Mouse (Mus musculus) cerebellum, adult 9-10 months (tissue): ENCODE measurements around the gene Cmas.

ENCODE experiments used
- DNase-seq: peaks from one replicate; pipeline ENCODE4 v3.0.0; 2022

The Cmas gene

GRCm38 (mm10) chr6:142752331-142753246 is 3.9 kb upstream of the Cmas start:
- no peak for DNase-seq

- no peak for DNase-seq
Measured at GRCm38 (mm10) chr6:142757334-142757965, 964 bp downstream of the Cmas start.

- DNase-seq = no peak
Measured at GRCm38 (mm10) chr6:142757976-142758375, 1.5 kb downstream of the Cmas start.

DNA sequence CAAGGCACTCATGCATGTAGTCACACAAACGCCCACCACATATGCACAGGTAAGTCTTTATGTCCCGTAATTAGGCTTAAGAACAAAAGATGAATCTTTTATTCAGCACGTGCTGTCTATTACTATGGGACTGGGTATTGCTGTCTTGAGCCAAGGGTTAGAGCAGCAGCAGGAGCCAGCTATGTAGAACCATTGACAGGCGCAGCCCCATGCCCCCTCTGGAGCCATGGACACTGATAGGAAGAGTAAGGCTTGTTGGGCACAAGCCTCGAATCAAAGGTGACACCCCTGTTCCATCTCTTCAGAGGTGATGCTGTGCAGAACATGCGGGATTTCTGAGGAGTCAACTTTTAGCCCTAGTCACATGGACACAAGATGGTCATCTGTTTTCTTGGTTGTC is 2.1 kb downstream of the Cmas start:
- no peak for DNase-seq

GRCm38 (mm10) chr6:142759633-142760032 is 3.1 kb downstream of the Cmas start:
- no peak for DNase-seq

DNA sequence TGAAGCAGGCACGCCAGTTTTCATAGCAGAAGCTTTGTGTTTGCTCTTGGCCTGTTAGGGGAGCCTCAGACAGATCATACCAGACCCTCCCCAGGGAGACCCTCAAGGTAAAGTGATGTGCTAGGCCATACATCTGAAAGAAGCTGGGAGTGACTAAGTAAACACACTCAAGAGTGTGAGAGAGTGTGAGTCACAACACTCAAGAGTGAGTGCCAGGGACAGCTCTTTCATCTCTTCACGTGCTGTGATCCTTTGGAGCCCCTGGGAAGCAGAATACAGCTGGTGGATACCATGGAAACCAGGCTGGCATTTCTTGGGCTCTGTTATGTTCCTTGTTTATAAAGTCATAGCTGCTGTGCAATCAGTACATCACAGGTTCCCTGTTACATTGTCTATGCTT is 8.4 kb downstream of the Cmas start:
- DNase-seq = no peak

- no peak for DNase-seq
Measured at GRCm38 (mm10) chr6:142767305-142767704, 10.8 kb downstream of the Cmas start.

DNA sequence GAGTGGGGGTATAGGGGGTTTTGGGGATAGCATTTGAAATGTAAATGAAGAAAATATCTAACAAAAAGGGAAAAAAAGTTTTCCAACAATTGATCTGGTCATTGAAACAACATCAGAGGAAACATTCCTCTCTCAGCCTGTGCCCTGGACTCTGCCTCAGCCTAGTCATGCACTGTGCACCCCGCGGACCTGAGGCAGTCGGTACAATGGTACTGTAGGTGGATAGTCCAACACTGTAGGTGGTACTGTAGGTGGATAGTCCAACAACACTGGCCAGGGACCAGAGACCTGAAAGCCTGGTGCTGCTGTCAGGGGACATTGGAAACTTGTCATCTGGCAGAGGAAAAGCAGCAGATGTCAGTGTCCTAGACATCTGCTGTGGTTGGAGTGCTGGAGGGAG is 13.4 kb downstream of the Cmas start:
- DNase-seq = peak; percentile 28

DNA sequence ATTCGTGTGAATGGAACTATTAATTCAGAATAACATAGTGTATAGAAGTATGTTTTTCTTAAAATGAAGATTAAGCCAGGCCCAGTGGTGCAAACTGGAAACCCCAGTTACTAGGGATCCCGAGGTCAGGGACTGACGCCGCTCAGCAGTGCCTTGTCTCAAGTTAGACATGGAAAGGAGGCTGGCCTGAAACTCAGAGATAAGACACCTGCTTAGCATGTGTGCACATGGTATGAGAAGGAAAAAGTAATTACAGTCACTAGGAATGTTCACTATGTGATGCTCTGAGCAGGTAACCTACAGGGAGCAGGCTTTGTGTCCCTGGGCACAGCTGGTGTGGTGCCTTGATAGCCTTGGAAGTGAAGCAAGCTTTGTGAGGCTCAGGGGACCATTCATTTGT is 15.2 kb downstream of the Cmas start:
- DNase-seq = no peak

DNA sequence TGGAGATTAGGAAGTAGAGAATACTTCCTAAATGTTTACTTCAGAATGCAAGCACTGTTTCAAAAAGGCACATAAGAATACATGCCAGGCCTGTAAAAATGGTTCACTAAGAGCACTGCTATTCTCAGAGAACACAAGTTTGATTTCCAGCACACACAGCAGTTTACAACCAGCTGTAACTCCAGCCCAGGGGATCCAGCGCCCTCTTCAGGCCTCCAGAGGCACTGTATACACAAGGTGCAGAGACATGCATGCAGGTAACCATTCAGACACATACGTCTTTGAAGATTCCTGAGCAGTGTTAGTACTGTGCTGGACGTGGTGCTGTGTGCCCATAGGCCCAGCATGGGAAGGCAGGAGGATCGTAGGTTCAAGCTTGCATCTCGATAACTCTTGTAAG is 17.1 kb downstream of the Cmas start:
- DNase-seq = no peak

DNA sequence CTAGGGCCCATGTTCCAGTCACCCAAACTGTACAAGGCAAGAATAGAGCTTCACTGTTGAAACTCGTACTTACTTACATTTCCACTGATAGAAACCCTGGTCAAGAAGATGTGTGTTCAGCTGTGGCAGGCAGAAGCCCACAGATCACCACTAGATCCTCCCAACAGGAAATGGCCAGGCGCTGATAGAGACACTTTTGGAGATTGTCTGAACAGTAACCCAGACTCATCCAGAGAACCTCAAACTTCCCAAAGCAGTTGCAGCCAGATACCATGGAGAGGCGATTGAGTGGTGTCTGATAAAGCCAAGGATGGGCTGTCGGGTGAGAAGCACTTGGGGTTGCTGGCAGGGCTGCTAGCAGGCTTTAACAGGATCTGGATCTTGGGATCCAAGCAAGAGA is 20.4 kb downstream of the Cmas start:
- DNase-seq = no peak

DNA sequence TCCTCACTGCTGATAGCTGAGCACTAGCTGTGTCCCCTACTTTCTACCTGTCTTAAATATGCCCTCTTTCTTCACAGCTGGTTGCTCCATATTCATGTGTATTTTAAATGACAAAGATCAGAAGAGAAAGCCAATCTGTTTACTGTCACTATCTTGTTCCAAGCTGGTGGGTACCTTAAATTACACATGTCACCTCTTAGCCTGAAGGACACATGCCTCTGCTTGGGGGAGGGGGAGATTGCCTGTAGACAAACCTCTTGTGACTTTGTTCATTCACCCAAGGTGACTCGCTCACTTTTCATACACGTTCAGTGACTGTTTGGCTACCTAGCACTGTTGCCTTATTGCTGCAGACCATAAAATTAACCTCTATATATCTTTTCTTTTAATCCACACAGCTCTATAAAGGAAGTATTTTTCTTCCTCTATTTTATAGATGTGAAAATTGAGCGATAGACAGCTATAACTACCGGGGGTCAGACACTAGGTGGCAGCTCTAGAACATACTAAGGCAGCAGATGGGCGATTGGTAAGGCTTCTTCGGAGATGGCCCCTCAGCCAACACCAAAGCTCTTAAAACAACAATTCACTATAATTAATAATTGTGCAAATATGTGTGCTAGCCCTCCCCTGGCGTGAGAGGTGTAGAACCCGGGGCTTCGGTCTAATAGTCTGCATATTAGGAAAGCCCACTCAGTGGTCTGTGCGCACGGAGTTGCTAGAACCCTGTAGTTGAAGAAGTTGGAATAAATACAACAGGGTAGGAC is 22.7 kb downstream of the Cmas start:
- peak; percentile 75 for DNase-seq

DNA sequence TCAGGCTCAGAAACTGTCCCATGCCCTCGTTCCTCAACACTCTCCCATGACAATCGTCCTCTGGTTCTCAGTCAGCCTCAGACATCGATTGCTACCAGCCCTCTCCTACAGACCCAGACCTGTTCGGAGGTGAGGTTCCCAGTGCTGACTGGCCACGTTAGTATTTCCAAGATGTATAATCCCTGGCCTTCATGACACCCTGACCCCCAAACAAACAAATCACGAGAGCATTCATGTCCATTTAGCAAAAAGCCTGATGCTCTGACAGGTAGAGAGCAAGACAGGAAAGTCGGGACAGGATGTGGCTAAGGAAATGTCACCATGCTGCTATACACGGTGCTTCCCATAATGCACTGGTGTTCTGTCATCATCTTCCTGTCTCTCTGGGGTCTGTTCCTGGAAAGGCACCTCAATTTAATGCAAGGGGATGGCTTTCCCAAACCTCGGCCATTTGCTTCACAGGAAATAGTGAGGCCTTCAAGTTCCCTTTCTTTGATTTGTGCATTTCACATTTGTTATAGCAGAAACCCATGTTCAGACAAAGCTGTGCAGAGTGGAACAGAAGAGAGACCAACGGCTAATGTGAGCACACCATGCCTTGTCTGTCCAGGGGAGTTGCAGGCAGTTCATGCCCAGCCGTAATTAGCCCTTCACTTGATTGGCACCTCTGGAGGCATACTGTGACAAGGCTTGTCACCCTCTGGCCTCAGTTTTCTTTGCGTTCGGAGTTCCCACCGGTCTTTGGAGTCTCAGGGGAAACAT is 23.5 kb downstream of the Cmas start:
- DNase-seq = no peak

GRCm38 (mm10) chr6:142780574-142781033 is 24.1 kb downstream of the Cmas start:
- no peak for DNase-seq

- DNase-seq = no peak
Measured at GRCm38 (mm10) chr6:142781286-142781685, 24.8 kb downstream of the Cmas start.

GRCm38 (mm10) chr6:142785343-142785742 is 28.9 kb downstream of the Cmas start:
- peak; percentile 49 for DNase-seq

GRCm38 (mm10) chr6:142786106-142786505 is 29.6 kb downstream of the Cmas start:
- no peak for DNase-seq

DNA sequence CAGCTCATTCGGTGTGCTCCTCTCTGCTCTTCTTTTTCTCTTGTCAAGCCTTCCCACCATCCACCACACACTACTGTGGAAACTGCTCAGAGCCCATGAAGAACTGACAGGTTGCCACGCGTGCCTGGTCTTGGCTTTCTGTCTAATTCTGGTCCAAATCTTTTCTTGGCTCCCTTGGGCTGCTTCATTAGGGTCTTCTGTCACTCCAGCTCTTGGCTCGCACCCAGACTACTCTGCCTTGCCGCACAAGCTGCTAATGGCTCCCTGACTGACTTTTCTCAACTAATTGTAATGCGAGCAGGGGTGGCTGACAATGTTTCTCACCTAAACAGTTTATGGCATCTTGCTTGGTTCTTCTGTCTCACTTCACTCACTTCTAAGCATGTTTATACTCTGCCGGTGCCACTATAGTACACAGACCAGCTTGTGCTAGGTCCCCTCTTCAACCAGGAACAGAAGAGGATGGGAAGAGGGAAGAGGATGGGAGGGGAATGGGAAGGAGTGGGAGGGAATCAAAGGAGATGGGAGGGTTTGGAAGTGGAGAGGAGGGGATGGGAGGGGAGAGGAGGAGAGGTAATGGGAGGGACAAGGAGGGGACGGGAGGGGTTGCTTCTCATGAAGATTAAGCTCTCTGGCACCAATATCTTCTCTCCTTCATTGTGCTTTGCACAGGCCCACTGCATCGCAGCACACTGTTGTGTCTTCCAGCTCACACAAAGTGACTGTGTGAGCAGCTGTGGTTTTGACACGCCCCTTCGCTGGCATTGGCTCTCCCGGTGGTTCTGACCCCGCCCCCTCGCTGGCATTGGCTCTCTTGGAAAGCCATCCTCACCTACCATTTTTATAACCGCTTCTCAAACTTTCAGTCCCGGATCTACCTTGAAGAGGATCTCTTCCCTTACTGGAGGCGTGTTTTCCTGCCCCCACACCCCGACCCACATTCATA is 31.8 kb downstream of the Cmas start:
- DNase-seq = no peak

GRCm38 (mm10) chr6:142789736-142790135 is 33.2 kb downstream of the Cmas start:
- DNase-seq = no peak

- DNase-seq = no peak
Measured at GRCm38 (mm10) chr6:142792241-142792968, 35.9 kb downstream of the Cmas start.

- no peak for DNase-seq
Measured at GRCm38 (mm10) chr6:142793468-142793867, 37.0 kb downstream of the Cmas start.
